Mouse (Mus musculus) C2C12 (cell line): ENCODE results near the gene Ptpn9. TPM values are rescaled to one million over a fixed set of nuclear protein-coding genes. Genes with fewer than 3 reads are reported as not detected.
"Not testable (repeated sequence)": the region's sequence is repeated elsewhere in the genome, so short reads cannot be mapped to it uniquely, and the experiment has no call there.

ENCODE experiments used
- H3K27me3 ChIP-seq: one replicate; pipeline ENCODE4 v1.6.1; 2011; ENCODE audit not compliant: control insufficient read depth, insufficient read depth, insufficient read length
- H3K36me3 ChIP-seq: one replicate; pipeline ENCODE4 v1.6.1; 2011; ENCODE audit not compliant: control insufficient read depth, insufficient read depth
- H3K4me3 ChIP-seq: one replicate; pipeline ENCODE4 v1.5.1; 2011; ENCODE audit warnings: mild to moderate bottlenecking, control low read depth; ENCODE audit not compliant: poor library complexity, insufficient read depth, severe bottlenecking
- H3K79me2 ChIP-seq: one replicate; pipeline ENCODE4 v1.6.1; 2011; ENCODE audit not compliant: control insufficient read depth, insufficient read depth
- H3K79me3 ChIP-seq: one replicate; pipeline ENCODE4 v1.6.1; 2011; ENCODE audit warnings: low read depth, control low read depth
- H3ac ChIP-seq: one replicate; pipeline ENCODE3; 2011; ENCODE audit warnings: low read depth; ENCODE audit not compliant: control insufficient read depth, insufficient read length
- CEBPB ChIP-seq: IDR thresholded peaks from one replicate; pipeline ENCODE4 v1.6.1; 2011; ENCODE audit warnings: low read depth, mild to moderate bottlenecking, control low read depth, moderate library complexity
- CTCF ChIP-seq: IDR thresholded peaks from one replicate; pipeline ENCODE4 v1.5.1; 2011; ENCODE audit not compliant: control insufficient read depth, insufficient read depth, insufficient read length
- FOSL1 ChIP-seq: IDR thresholded peaks from one replicate; pipeline ENCODE4 v1.8.0; 2011; ENCODE audit warnings: mild to moderate bottlenecking, low read length; ENCODE audit not compliant: poor library complexity, insufficient read depth, severe bottlenecking
- MAX ChIP-seq: IDR thresholded peaks from one replicate; pipeline ENCODE4 v1.6.1; 2011; ENCODE audit warnings: mild to moderate bottlenecking, control low read depth
- MYOD1 ChIP-seq: IDR thresholded peaks from one replicate; pipeline ENCODE4 v1.6.1; 2011; ENCODE audit warnings: low read depth; ENCODE audit not compliant: control insufficient read depth, insufficient read length
- MYOG ChIP-seq: IDR thresholded peaks from one replicate; pipeline ENCODE4 v1.6.1; 2011; ENCODE audit not compliant: control insufficient read depth, insufficient read length; ENCODE audit errors: extremely low read depth
- USF1 ChIP-seq: IDR thresholded peaks from one replicate; pipeline ENCODE4 v1.6.1; 2011; ENCODE audit warnings: low read depth, mild to moderate bottlenecking, control low read depth, moderate library complexity
- polyA plus RNA-seq: library from polyadenylated mRNA; unstranded; fragments of >200 nt; fragmentation: generic; extraction: Trizol; gene quantifications from one replicate; pipeline ENCODE4 v1.2.1, GENCODE M21; 2012; ENCODE audit warnings: missing spikeins

Ptpn9 gene
- polyA plus RNA-seq, 1 experiment, result 22.2 TPM

- no peaks in the 10 kb centered on the region for H3K79me2 ChIP-seq
- no peak overlapping the region for H3ac ChIP-seq
- no peaks in the 10 kb centered on the region for H3K79me3 ChIP-seq
- H3K4me3 ChIP-seq, result no peak overlapping the region
- no peaks in the 10 kb centered on the region for H3K27me3 ChIP-seq
- no peaks in the 10 kb centered on the region for H3K36me3 ChIP-seq
- TF ChIP-seq MAX (no peak), MYOD1 (no peak), MYOG (no peak), USF1 (no peak), FOSL1 (no peak), CEBPB (no peak), CTCF (no peak)
Observed at GRCm38 (mm10) chr9:56980186-56980585, 14.5 kb upstream of the Ptpn9 start.

- no peak overlapping the region for H3K4me3 ChIP-seq
- no peaks in the 10 kb centered on the region for H3K27me3 ChIP-seq
- H3ac ChIP-seq, result no peak overlapping the region
- no peaks in the 10 kb centered on the region for H3K36me3 ChIP-seq
- no peaks in the 10 kb centered on the region for H3K79me3 ChIP-seq
- TF ChIP-seq MAX (no peak), CEBPB (no peak), CTCF (no peak), MYOG (no peak), MYOD1 (no peak), USF1 (no peak), FOSL1 (no peak)
- H3K79me2 ChIP-seq, result no peaks in the 10 kb centered on the region
Observed at GRCm38 (mm10) chr9:56981502-56981901, 13.2 kb upstream of the Ptpn9 start.

- Histone ChIP-seq H3K79me2 (peaks cover 54% of the 10 kb centered on the region), H3K27me3 (no peaks in the 10 kb centered on the region), H3K36me3 (no peaks in the 10 kb centered on the region), H3K79me3 (peaks cover 37% of the 10 kb centered on the region), H3K4me3 (peak overlapping the region; percentile 61), H3ac (peak overlapping the region; percentile 97)
- no peak for TF ChIP-seq MYOG
- no peak for TF ChIP-seq MAX
- TF ChIP-seq CEBPB, result no peak
- TF ChIP-seq MYOD1, result no peak
- TF ChIP-seq CTCF, result no peak
- no peak for TF ChIP-seq FOSL1
- no peak for TF ChIP-seq USF1
Observed at GRCm38 (mm10) chr9:56995198-56996027, 690 bp downstream of the Ptpn9 start.

- Histone ChIP-seq H3K79me3 (peaks cover 40% of the 10 kb centered on the region), H3K27me3 (no peaks in the 10 kb centered on the region), H3K36me3 (no peaks in the 10 kb centered on the region), H3K79me2 (peaks cover 59% of the 10 kb centered on the region), H3K4me3 (peak overlapping the region; percentile 61), H3ac (peak overlapping the region; percentile 62)
- TF ChIP-seq FOSL1 (no peak), USF1 (no peak), MYOD1 (no peak), CTCF (no peak), MYOG (no peak), MAX (no peak), CEBPB (no peak)
Observed at GRCm38 (mm10) chr9:56996028-56996346, 1.3 kb downstream of the Ptpn9 start.

GRCm38 (mm10) chr9:56997206-56997605 is 2.5 kb downstream of the Ptpn9 start:
- H3K27me3 ChIP-seq, H3K4me3 ChIP-seq, H3ac ChIP-seq, H3K36me3 ChIP-seq: not testable (repeated sequence)
- Histone ChIP-seq H3K79me2 (peaks cover 72% of the 10 kb centered on the region), H3K79me3 (peaks cover 46% of the 10 kb centered on the region)

GRCm38 (mm10) chr9:57003011-57003410 is 8.3 kb downstream of the Ptpn9 start:
- no peak overlapping the region for H3ac ChIP-seq
- peaks cover 3% of the 10 kb centered on the region for H3K36me3 ChIP-seq
- peaks cover 100% of the 10 kb centered on the region for H3K79me2 ChIP-seq
- TF ChIP-seq MYOG, result no peak
- TF ChIP-seq MAX, result no peak
- TF ChIP-seq CEBPB, result no peak
- TF ChIP-seq CTCF, result no peak
- TF ChIP-seq USF1, result no peak
- H3K27me3 ChIP-seq, result no peaks in the 10 kb centered on the region
- no peak overlapping the region for H3K4me3 ChIP-seq
- H3K79me3 ChIP-seq, result peaks cover 69% of the 10 kb centered on the region
